20 mouse cellular contexts compared by ENCODE assay signal in the genomic region with DNA sequence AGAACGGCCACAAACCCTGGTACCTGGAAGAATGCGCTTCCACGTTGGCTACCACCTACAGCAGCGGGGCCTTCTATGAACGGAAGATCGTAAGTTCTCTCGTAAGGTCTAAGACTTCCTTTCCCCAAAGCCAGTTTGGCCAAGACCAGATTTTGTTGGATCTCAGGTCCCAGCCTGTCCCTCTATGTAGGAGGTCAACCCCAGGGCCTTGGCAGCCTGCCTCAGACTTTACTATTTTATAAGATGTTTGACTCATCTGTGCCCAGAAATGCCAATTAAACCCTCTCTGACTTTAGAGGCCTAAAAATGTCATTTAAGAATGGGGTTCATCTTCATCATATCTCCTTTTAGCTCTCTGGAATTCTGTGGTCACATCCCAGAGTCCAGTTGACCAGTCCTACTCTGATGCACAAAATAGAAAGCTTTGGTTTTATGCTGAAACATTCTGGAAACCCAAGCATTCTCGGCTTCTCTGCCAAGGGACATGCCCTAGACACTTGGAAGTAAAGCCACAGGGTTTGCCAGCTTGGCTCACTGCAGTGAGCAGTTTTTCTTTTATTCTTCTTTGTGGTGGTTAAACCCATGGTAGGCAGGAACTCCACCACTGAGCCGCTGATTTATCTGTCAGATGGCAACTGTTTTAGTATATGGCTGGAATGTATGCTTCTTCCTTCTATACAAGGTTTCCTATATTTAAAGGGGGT.
"Had no signal": no experiment of that assay in that cellular context is flagged by ENCODE, and none has a peak within 500 bp of the region (broad histone marks: within the 10 kb centered on the region; RNA-seq: fewer than 3 reads in every experiment).

No protein-coding gene starts in this region.

- ATAC-seq: midbrain, embryonic 13.5 days; midbrain, embryonic 16.5 days had no signal

- H3K9ac ChIP-seq: limb, embryonic 13.5 days; liver, embryonic 14.5 days; midbrain, embryonic 13.5 days; neural tube, embryonic 13.5 days; stomach, embryonic 15.5 days had no signal

- H3K4me2 ChIP-seq: limb, embryonic 13.5 days; midbrain, embryonic 13.5 days; neural tube, embryonic 13.5 days; stomach, embryonic 15.5 days had no signal

- H3K9me3 ChIP-seq: midbrain, embryonic 13.5 days; stomach, embryonic 15.5 days had no signal

- H3K36me3 ChIP-seq: midbrain, embryonic 13.5 days; neural tube, embryonic 13.5 days; stomach, embryonic 15.5 days had no signal

- H3K4me3 ChIP-seq: layer of hippocampus, adult 2 months; limb, embryonic 10.5 days; limb, embryonic 13.5 days; midbrain, embryonic 13.5 days; myocyte; neural tube, embryonic 13.5 days; stomach, embryonic 15.5 days had no signal

- H3K4me1 ChIP-seq: stomach, embryonic 15.5 days had no signal

- DNase-seq: kidney, adult 18-20 months; kidney, postnatal 25 days; layer of hippocampus, adult 9-11 months; lung, adult 2 months; lung, postnatal 14 days; lung, postnatal 4 days; retina, postnatal 1 day; right cerebral cortex, postnatal 25 days; spleen, adult 18-20 months; thymus, postnatal 25 days had no signal

- H3K27me3 ChIP-seq: limb, embryonic 13.5 days; stomach, embryonic 15.5 days had no signal

- H3K27ac ChIP-seq: kidney, postnatal 0 days; layer of hippocampus, adult 2 months; limb, embryonic 10.5 days; limb, embryonic 13.5 days; liver, embryonic 14.5 days; midbrain, embryonic 13.5 days; neural tube, embryonic 13.5 days; stomach, embryonic 15.5 days had no signal
